Mouse (Mus musculus) embryonic facial prominence, embryonic 14.5 days (tissue): ENCODE measurements around the gene Srsf1. TPM values are rescaled to one million over a fixed set of nuclear protein-coding genes. Genes with fewer than 3 reads are reported as not detected.

Source experiments
- ATAC-seq: fragments of 200-750 bp; cut with Nextera tagmentation; 2 replicates; pipeline ENCODE4 v1.8.0; 2017; ENCODE audit warnings: low read depth, moderate number of reproducible peaks, moderate TSS enrichment
- DNase-seq: peaks from one replicate; pipeline ENCODE4 v3.0.0-alpha.2; 2015; ENCODE audit warnings: low spot score
- H3K27ac ChIP-seq: fragments of 300-500 bp; sonication (generic); replicated peaks from 2 replicates; pipeline ENCODE4 v1.5.1; 2014; ENCODE audit warnings: low read depth, mild to moderate bottlenecking, low read length, moderate library complexity
- H3K27me3 ChIP-seq: fragments of 300-500 bp; sonication (generic); replicated peaks from 2 replicates; pipeline ENCODE4 v1.6.1; 2014; ENCODE audit warnings: low read length; ENCODE audit not compliant: control insufficient read depth, insufficient read depth
- H3K36me3 ChIP-seq: fragments of 300-500 bp; sonication (generic); 2 replicates; pipeline ENCODE4 v1.6.1; 2014; ENCODE audit warnings: low read length, mixed read lengths; ENCODE audit not compliant: control insufficient read depth, insufficient read depth
- H3K4me1 ChIP-seq: fragments of 300-500 bp; sonication (generic); 2 replicates; pipeline ENCODE4 v1.6.1; 2014; ENCODE audit warnings: antibody characterized with exemption, low read length; ENCODE audit not compliant: control insufficient read depth, insufficient read depth
- H3K4me2 ChIP-seq: fragments of 300-500 bp; sonication (generic); 2 replicates; pipeline ENCODE4 v1.6.1; 2014; ENCODE audit warnings: low read depth, mild to moderate bottlenecking, low read length, moderate library complexity, mixed read lengths
- H3K4me3 ChIP-seq: fragments of 300-500 bp; sonication (generic); 2 replicates; pipeline ENCODE4 v1.5.1; 2014; ENCODE audit warnings: low read depth, mild to moderate bottlenecking, low read length
- H3K9ac ChIP-seq: fragments of 300-500 bp; sonication (generic); 2 replicates; pipeline ENCODE4 v1.6.1; 2014; ENCODE audit warnings: low read depth, mild to moderate bottlenecking, low read length, moderate library complexity, mixed read lengths
- H3K9me3 ChIP-seq: fragments of 300-500 bp; sonication (generic); 2 replicates; pipeline ENCODE4 v1.6.1; 2016; ENCODE audit warnings: low read length; ENCODE audit not compliant: control insufficient read depth
- WGBS: fragments of 180-500 bp; shearing (Covaris S2); extraction: QIAGEN DNeasy Blood & Tissue Kit; methylation state at CpG from one replicate; pipeline ENCODE4 v1.1.7; 2014; 5-methylcytosine and 5-hydroxymethylcytosine counted together
- polyA plus RNA-seq: library from polyadenylated mRNA; unstranded; fragments of >200 nt; fragmentation: Nextera tagmentation; extraction: Ambion mirVana; gene quantifications from 2 replicates; pipeline ENCODE4 v1.2.1, GENCODE M21; 2014

The Srsf1 gene
- polyA plus RNA-seq, 1 experiment from 2014 or later = 291 TPM

GRCm38 (mm10) chr11:88012621-88013244, 34.4 kb upstream of the Srsf1 start:
- H3K27me3 ChIP-seq = no peaks in the 10 kb centered on the region
- no peak overlapping the region for H3K4me2 ChIP-seq
- H3K36me3 ChIP-seq = no peaks in the 10 kb centered on the region
- H3K9me3 ChIP-seq = no peaks in the 10 kb centered on the region
- 84% methylated on average over 11 of the region's 11 CpGs for WGBS
- no peak overlapping the region for H3K27ac ChIP-seq
- no peak for DNase-seq
- H3K4me3 ChIP-seq = no peak overlapping the region
- H3K9ac ChIP-seq = no peak overlapping the region
- peaks cover 17% of the 10 kb centered on the region for H3K4me1 ChIP-seq
- no peak for ATAC-seq

DNA sequence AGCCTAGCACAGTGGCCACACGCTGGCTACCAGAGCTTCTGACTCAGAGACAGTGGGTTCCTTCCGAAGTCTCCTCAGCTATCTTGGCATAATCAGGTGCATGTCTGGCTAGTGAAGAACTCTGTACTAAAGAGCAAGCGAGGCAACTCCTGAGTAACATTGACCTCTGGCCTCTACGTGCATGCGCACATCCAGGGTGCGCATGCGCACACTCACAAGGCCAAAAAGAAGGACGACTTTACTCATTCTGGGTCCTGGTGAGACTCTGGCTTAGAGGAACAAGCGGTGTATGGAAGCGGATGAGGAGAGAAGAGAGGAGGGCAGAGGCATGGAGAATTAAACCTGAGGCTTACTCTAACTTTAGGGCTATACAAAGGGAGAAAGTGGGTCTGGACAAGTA, 33.5 kb upstream of the Srsf1 start:
- 89% methylated on average over 10 of the region's 10 CpGs for WGBS
- Histone ChIP-seq H3K36me3 (no peaks in the 10 kb centered on the region), H3K27ac (no peak overlapping the region), H3K4me1 (peaks cover 17% of the 10 kb centered on the region), H3K9me3 (no peaks in the 10 kb centered on the region), H3K4me3 (no peak overlapping the region), H3K4me2 (no peak overlapping the region), H3K27me3 (no peaks in the 10 kb centered on the region), H3K9ac (no peak overlapping the region)
- DNase-seq = no peak
- no peak for ATAC-seq

DNA sequence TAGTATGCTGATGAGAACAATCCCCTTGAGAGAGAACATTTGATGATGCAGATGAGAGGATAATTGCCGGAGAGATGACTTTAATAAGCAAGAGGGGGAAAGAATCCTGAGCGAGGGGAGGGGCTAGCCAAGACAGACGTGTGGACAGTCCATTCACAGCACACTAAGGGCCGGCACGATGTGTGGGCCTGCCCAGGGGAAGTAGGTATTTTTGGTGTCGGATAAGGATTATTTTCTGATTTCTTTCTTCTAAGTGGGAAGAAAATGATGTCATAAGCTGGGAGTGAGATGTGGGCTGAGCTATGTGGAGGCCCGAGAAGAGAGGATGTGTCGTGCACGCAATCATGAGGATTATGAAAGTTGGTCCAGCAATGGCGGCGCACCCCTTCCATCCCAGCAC, 32.0 kb upstream of the Srsf1 start:
- WGBS = 86% methylated on average over 11 of the region's 11 CpGs
- no peak overlapping the region for H3K9ac ChIP-seq
- H3K4me1 ChIP-seq = peaks cover 9% of the 10 kb centered on the region
- no peak overlapping the region for H3K4me2 ChIP-seq
- ATAC-seq (no peak), DNase-seq (no peak)
- H3K9me3 ChIP-seq = no peaks in the 10 kb centered on the region
- no peak overlapping the region for H3K27ac ChIP-seq
- no peaks in the 10 kb centered on the region for H3K27me3 ChIP-seq
- H3K36me3 ChIP-seq = no peaks in the 10 kb centered on the region
- no peak overlapping the region for H3K4me3 ChIP-seq

DNA sequence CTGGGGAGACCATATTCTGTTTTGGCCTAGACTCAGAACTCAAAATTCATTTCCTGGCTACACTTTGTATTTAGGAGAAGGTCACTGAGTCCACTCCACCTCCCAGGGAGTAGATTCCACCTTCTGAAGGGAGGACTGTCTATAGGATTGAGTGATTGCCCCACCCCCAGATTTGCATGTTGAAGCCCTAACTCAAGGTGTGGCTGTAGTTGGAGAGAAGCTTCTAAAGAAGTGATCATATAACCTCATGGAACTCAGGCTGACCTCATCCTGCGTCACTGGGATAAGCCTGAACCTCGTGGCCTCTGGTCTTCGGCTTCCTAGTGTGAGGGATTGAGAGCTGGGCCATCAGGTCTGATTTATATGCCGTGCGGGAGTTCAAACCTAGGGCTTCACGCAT, 31.4 kb upstream of the Srsf1 start:
- Histone ChIP-seq H3K27me3 (no peaks in the 10 kb centered on the region), H3K36me3 (no peaks in the 10 kb centered on the region), H3K4me1 (peaks cover 8% of the 10 kb centered on the region; the same call in 1 of the 2 replicates), H3K9me3 (no peaks in the 10 kb centered on the region), H3K4me3 (no peak overlapping the region), H3K9ac (no peak overlapping the region), H3K4me2 (no peak overlapping the region), H3K27ac (no peak overlapping the region)
- ATAC-seq (no peak), DNase-seq (no peak)
- 84% methylated on average over 6 of the region's 6 CpGs for WGBS

GRCm38 (mm10) chr11:88023933-88024332, 23.2 kb upstream of the Srsf1 start:
- H3K27me3 ChIP-seq = no peaks in the 10 kb centered on the region
- no peak overlapping the region for H3K27ac ChIP-seq
- no peaks in the 10 kb centered on the region for H3K4me1 ChIP-seq
- H3K9me3 ChIP-seq = no peaks in the 10 kb centered on the region
- H3K36me3 ChIP-seq = no peaks in the 10 kb centered on the region
- WGBS = 67% methylated on average over 2 of the region's 2 CpGs
- ATAC-seq (no peak), DNase-seq (no peak)
- H3K9ac ChIP-seq = no peak overlapping the region
- no peak overlapping the region for H3K4me2 ChIP-seq
- H3K4me3 ChIP-seq = no peak overlapping the region

DNA sequence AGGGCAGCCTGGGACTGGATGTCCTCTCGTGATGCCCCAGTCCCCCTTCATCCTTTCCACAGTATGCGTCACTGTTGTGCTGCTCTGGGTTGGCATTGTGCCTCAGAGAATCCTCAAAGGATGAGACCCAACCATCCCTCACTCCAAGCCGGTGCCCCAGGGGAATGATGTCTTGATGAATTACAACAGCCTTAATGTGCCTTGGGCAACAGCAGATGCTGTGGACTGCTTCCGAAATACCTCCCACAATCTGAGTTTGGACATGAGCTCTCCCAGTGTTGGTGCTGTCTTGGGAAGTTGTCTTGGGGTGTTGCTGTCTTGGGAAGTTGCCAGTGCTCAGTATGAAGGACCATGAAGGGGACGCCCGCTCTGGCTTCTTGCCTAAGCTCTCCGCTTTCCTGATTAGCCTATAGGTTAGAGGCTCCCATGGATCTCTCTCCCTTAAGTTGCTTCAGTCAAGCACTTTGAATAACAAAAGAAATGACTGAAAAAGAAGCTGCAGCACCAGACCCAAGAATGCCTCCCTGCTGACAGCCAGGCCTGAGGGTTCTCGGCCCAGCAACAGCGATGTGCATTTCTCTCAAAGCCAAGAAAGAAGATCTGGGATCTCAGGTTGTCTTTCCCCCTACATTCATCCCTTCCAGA, 19.7 kb upstream of the Srsf1 start:
- no peak overlapping the region for H3K9ac ChIP-seq
- DNase-seq (no peak), ATAC-seq (no peak)
- no peak overlapping the region for H3K4me3 ChIP-seq
- 65% methylated on average over 9 of the region's 9 CpGs for WGBS
- no peak overlapping the region for H3K4me2 ChIP-seq
- no peak overlapping the region for H3K27ac ChIP-seq
- H3K36me3 ChIP-seq = no peaks in the 10 kb centered on the region
- no peaks in the 10 kb centered on the region for H3K4me1 ChIP-seq
- no peaks in the 10 kb centered on the region for H3K27me3 ChIP-seq
- no peaks in the 10 kb centered on the region for H3K9me3 ChIP-seq

- H3K9me3 ChIP-seq = no peaks in the 10 kb centered on the region
- H3K4me3 ChIP-seq = no peak overlapping the region
- DNase-seq (no peak), ATAC-seq (no peak)
- no peaks in the 10 kb centered on the region for H3K36me3 ChIP-seq
- no peak overlapping the region for H3K27ac ChIP-seq
- WGBS = 20% methylated on average over 14 of the region's 16 CpGs
- no peaks in the 10 kb centered on the region for H3K4me1 ChIP-seq
- no peak overlapping the region for H3K9ac ChIP-seq
- H3K4me2 ChIP-seq = no peak overlapping the region
- no peaks in the 10 kb centered on the region for H3K27me3 ChIP-seq
Measured at GRCm38 (mm10) chr11:88028193-88028684, 18.9 kb upstream of the Srsf1 start.

GRCm38 (mm10) chr11:88030219-88030618, 17.0 kb upstream of the Srsf1 start:
- Histone ChIP-seq H3K4me2 (no peak overlapping the region), H3K27ac (no peak overlapping the region), H3K4me3 (no peak overlapping the region), H3K27me3 (no peaks in the 10 kb centered on the region), H3K9ac (no peak overlapping the region), H3K36me3 (no peaks in the 10 kb centered on the region), H3K4me1 (no peaks in the 10 kb centered on the region), H3K9me3 (no peaks in the 10 kb centered on the region)
- DNase-seq = no peak
- WGBS = 80% methylated on average over 7 of the region's 7 CpGs
- no peak for ATAC-seq

DNA sequence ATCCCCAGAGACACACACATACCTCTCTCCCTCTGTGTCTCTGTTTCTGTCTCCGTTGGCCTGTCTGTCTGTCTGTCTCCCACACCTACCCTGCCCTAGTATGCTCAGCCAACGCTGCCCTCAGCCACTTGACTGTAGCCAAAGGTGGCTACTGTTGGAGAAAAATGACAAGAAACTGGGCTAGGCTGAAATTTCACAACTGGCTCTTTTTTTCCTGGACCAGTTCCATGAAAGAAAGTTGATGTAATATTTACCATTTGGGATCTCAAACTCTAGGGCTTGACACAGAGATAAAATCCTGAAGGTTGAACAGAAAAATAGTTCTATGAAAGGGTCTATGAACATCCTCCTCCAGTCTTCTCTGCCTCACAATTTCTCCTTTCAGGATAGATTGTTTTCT, 16.3 kb upstream of the Srsf1 start:
- H3K4me2 ChIP-seq = no peak overlapping the region
- H3K4me3 ChIP-seq = no peak overlapping the region
- H3K36me3 ChIP-seq = no peaks in the 10 kb centered on the region
- no peak overlapping the region for H3K27ac ChIP-seq
- H3K4me1 ChIP-seq = no peaks in the 10 kb centered on the region
- no peaks in the 10 kb centered on the region for H3K27me3 ChIP-seq
- ATAC-seq (no peak), DNase-seq (no peak)
- H3K9ac ChIP-seq = no peak overlapping the region
- WGBS = 89% methylated on average over 2 of the region's 2 CpGs
- no peaks in the 10 kb centered on the region for H3K9me3 ChIP-seq
